Mouse (Mus musculus) megakaryocyte-erythroid progenitor cell, adult 5-6 weeks (primary cell): ENCODE measurements around the gene Zbtb16. TPM values are rescaled to one million over a fixed set of nuclear protein-coding genes. Genes with fewer than 3 reads are reported as not detected.
A peak's percentile ranks its signal among the peaks of the same experiment; 100 is the strongest.

ENCODE experiments used
- ATAC-seq: replicated peaks from 2 replicates; pipeline ENCODE4 v1.8.0; 2016; ENCODE audit warnings: mild to moderate bottlenecking, inconsistent platforms; ENCODE audit not compliant: severe bottlenecking, poor library complexity, low FRiP score, low TSS enrichment
- total RNA-seq, 2 experiments: library from RNA; stranded (forward) in 1 of 2; stranded (reverse) in 1 of 2; fragments of 200-1000, 215-1000 nt in 1 of 2; fragments of >200 nt in 1 of 2; fragmentation: Nextera tagmentation in 1 of 2; gene quantifications; 2 replicates each; pipeline ENCODE4 v1.2.3; 2014 to 2017

Zbtb16 gene
- total RNA-seq, 2 experiments from 2014 or later: 2.3 to 4.0 TPM

- ATAC-seq: peak; percentile 60; the same call in 1 of the 2 replicates
Measured at GRCm38 (mm10) chr9:48783292-48783691, 52.7 kb downstream of the Zbtb16 start.

- no peak for ATAC-seq
Measured at GRCm38 (mm10) chr9:48782284-48783060, 53.5 kb downstream of the Zbtb16 start.

DNA sequence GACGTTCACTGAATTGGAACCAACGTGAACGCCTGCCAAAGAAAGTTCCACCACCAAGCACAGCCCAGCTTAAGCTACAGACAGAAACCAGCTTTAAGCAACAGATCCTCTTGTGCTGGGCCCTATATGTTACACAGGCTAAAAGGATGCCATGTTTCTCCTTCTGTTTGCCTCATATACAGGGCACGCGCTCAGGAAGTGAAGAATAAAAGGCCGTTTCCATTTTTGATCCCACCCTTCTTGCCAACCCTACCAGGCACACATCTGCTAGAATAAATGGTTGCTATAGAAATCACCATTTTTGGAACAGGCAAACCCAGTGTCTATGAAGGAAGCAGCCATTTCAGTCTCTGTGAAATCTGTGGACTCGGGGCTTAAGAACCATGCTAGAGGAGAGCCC, 59.8 kb downstream of the Zbtb16 start:
- ATAC-seq: no peak

- ATAC-seq: no peak
Measured at GRCm38 (mm10) chr9:48775561-48775960, 60.5 kb downstream of the Zbtb16 start.

- no peak for ATAC-seq
Measured at GRCm38 (mm10) chr9:48773710-48774109, 62.3 kb downstream of the Zbtb16 start.

- ATAC-seq: no peak
Measured at GRCm38 (mm10) chr9:48773130-48773529, 62.9 kb downstream of the Zbtb16 start.

DNA sequence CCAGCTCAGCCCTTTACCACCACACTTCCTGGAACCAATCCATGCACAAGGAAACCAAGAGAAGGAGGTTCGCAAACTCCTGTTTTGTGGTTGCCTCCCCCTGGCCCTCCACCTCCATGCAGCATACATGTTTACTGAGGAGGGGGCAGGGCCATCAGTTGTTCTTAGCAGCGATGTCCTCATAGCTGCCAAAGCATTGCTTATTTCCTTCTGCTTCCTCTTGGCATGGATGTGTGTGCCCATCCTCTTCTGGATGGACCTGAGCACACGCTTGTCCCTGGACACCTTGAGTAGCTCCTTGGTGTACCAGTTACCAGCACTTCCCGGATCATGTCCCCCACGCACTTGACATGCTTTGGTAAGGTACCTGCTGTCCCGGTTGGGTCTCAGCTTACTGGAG, 64.5 kb downstream of the Zbtb16 start:
- no peak for ATAC-seq

GRCm38 (mm10) chr9:48768965-48769364, 67.1 kb downstream of the Zbtb16 start:
- no peak for ATAC-seq

DNA sequence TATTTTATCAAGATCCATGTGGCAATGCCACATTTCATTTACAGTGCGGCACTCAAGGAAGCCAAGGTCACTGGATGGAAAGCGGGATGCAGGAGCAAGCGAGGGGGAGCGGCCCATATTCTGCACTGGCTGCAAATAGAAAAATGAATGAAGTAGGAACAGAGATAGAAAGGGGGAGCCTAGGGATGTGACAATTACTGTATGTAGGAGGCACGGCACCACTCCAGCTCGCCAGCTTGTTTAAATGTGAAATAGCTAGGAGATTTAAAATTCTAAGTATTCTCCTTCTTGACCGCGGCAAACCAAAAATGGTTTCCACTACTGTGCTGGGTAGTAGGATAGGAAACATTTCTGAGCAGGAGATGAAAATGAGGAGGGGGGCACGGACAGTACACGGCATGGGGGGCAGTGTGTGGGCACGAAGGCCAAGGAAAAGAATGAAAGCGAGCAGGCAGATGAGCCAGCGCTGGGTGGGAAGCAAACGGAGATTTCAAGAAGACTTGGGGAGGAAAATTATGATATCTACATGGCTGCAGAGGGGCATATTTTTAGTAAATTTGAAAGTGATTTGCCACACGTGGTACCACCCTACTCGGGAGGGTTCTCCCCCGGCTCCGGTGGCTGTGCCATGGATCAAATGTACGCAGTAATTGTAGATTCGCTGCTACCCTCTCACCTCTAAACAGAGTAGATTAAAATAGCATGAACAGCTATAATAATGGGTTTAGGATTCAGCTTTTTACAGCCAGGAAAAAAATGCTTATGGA, 68.2 kb downstream of the Zbtb16 start:
- ATAC-seq: no peak

DNA sequence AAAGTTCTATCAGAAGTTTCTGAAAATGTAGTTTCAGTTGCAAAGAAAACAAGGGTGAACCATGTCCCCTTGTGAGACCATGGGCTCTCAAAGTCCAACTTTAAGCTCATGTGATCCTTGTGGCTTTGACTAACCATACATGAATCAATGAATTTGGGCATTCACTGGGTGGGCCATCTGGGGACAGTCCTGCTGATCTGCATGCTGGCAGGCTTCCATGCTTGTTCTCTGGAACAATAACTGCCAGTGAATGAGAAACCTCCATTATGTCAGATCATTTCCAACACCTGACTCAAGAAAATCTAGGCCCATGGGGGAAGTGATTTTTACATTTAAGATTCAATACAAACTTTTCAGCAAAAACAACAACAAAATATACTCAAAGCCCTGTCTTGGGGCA, 70.1 kb downstream of the Zbtb16 start:
- no peak for ATAC-seq

DNA sequence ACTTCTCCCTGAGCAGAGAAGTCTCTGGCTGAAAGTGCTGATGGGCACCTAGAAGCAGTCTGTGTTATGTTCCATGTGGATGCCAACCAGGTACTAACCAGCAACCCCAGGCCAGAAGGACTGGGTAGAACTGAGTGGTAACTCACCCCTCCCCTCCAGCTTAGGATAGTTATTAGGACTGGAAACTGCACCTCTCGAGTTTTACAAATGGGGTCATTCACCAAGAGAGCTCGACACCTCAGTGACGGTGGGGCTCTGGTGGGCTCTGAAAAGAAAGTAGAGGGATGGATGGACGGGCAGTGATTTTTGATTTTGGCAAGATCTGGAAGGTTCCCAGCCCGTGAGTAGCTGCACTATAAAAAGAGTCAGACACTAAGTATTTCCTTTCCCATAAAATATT, 71.7 kb downstream of the Zbtb16 start:
- no peak for ATAC-seq

DNA sequence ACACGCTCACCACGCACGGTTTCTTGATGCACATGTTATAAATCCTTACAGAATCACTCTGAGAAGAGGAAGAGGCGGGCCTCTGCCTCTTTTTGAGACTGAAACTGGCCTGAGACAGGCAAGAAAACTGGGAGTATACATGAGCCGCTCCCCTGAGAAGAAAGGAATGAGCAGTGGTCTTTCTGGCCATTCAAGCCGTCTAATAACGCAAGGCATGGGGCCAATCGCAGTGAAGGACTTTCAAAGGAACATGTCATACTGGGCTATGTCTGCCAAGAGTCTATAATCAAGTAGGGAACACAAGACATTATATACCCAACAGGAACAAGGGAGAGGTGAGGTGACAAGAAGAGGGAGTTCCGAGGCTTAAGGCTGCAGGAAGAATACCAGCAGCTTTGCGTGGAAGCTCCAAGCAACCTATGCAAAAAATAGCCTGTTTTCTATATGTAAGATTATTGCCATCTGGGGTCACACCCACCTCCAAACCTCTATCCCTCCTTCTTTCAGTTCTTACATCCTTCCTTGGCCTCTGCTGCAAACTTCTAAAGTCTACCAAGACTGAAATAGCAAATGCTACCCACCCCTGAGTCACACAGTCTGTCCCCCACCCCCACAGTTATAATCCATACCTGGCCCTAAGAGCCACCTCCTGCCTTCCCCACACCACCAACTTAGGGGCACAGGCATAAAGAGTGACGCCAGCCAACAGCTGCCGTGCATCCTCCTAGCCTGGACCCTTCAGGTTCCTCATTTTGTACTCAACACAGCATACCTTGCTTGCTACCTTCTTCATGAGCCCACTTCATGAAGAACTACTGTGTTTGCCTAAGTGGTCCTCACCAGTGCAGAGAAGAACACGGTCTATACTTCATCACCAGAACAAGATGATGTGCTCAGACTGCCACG, 74.0 kb downstream of the Zbtb16 start:
- ATAC-seq: no peak

DNA sequence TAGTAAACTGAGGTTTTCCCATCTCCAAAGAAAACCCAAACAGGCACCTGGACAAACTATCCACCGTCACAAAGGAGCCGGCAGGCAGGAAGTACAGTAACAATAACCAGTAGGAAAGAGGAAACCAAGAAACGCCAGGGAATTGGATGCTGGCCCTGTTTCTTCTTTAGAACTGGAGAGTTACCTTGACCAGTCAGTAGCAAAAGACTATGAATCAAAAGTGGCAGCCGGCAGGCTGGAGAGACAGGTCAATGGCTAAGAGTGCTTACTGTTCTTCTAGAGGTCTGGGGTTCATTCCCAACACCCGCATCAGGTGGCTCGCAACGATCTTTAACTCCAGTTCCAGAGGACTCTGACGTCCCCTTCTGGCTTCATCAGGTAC, 74.9 kb downstream of the Zbtb16 start:
- ATAC-seq: no peak

DNA sequence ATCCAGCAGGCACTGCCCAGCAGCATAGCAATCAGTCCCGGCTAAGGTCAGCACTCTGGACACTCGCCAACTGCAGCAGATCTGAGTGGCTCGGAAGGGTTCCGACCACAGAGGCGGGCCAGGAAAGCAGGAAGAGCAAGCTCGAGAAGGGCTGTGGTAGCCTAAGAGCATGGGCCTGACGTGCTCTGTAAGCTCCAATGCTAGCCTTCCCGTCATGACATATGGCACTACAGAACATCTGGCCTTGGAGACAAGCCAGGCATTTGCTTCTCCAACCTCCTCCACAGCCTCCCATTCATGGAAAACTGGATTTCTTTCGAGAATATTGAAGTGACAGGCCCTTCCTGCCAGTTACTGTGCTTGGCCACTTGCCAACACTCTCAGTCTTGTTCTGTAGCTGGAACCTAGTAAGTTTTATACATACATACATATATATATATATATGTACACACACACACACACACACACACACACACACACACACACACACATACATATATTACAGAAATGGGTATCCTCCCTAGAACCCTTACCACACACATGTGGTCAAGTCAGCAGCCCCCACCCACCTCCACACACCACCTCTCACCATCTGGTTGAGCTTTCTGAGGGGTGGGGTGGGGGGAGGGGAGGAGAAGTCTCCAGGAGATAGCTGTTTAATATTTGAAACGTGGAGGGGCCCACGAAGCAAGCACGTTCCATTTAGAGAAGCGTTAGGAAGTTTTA, 75.4 kb downstream of the Zbtb16 start:
- ATAC-seq: peak; percentile 49

DNA sequence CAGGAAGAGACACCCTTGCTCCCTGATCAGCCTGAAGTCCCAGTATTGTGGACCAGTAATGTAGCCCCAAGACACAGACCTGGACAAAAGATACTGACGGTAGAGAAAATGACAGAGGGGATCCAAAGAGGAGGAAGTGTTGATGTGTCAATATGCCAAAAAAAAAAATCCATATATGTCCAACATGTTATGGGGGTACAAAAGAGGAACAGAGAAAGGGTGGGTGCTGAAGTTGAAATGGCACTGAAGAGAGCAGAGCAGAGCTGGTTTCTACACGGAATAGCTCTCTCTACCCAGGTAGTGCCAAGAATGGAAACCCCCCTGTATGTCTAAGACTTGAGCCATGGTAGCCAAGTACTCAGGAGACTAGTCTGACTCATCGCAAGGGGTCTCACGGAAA, 76.9 kb downstream of the Zbtb16 start:
- ATAC-seq: no peak

DNA sequence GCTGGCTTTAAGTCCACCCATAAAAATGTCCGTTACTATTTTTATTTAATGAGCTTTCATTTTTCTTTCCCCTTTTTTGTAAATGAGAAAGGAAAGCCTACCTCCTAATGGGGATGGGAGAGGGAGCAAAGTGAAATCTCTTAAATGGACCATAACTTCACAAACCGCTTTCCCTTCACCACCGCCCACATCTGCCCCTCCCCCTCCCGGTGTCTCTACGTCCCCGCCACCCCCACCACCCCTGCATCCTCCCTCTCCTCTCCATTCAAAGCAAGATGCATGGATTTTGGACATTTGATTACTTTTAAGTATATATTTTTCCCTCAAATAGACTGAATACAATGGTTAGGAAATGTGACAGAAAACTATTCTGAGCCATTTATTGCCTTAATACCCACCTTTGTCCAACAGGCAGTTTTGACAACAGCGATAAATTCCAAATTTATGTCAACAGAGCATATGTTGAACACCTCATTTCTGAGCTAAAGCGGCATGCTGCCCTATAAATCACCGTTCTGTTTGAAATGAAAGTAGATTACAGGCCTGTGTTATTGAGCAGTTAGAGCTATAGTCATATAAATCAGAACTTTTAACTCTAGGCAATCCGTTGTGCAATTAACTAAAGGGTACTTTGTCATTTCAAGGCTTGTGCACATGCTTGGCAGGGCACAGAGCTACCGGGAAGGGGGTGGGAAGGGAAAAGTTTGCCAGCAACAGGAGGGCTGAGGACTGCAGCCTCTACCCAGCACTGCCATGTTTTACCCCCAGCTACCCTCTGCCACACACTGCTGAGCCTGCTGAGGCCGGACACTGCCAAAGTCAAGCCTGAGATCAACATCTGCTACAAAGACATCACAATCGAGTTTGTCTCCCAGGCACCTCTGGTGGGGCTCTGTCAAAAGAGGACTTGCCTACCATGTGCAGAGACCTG, 78.1 kb downstream of the Zbtb16 start:
- ATAC-seq: no peak

DNA sequence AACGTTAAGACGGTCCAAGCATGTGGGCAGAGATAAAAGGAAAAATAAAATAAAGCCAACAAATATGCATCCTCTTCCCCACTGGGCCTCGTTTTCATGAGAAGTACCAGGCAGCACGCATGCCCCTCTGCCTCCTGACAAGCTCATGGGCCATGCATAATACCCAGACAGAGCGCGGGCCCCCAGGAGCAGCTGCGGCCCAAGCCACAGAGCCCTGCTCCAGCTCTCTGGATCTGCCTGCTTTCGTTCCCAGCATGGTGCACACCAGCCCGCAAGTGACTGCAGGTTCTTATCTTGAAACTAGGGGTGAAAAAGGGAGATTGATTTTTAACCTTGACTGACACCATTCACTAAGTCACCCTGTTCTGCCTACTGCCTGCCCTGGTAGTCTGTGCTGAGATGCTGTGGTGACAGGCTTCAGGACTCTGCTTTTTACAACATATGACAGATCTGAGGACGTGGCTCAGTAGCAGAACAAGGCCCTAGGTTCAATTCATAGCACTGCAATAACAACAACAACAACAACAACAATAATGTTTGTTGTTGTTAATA, 79.7 kb downstream of the Zbtb16 start:
- peak; percentile 68 for ATAC-seq

DNA sequence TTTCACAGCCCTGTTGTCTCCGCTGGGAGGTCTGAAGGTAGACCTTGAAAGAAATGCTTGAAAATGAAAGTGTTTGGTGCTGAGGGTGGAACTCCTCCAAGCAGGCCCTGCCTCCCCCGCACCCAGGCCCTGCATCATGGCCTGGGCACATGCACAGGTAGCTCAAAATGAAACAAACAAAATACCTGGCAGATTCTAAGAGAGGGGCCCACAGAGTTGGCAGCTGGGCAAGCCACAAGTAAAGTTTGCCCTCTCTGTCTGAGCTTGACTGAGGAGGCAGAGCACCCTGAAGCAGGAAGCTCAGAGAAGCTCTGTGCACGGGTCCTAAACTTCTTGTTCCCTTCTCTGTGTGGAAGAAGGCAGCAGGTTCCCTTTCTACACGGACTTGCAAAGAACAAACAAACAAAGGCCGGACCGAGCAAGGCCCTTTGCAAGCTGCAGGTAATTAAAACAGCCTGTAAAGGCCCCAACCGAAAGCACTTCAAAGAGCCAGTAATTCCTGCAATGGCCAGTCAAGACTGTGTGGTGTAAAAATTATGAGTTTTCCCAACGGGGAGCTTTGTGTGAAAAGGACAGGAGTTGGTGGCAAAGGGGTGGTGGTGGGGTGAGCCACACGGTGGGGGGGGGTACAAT, 80.5 kb downstream of the Zbtb16 start:
- ATAC-seq: no peak
